Mouse (Mus musculus) thymus, adult 18-20 months (tissue): ENCODE results near the gene Pja2.
"Not testable (repeated sequence)": the region's sequence is repeated elsewhere in the genome, so short reads cannot be mapped to it uniquely, and the experiment has no call there.

Source experiments
- DNase-seq, 2 experiments: peaks; one replicate each; pipeline ENCODE4 v3.0.0; 2022; ENCODE audit warnings: mixed read lengths in 2 of 2

The Pja2 gene

GRCm38 (mm10) chr17:64277649-64278212 is 54.0 kb downstream of the Pja2 start:
- DNase-seq: no peak

GRCm38 (mm10) chr17:64276666-64277065 is 55.0 kb downstream of the Pja2 start:
- DNase-seq: no peak

GRCm38 (mm10) chr17:64275188-64275587 is 56.5 kb downstream of the Pja2 start:
- DNase-seq: no peak

- no peak for DNase-seq
Observed at GRCm38 (mm10) chr17:64274341-64275105, 57.2 kb downstream of the Pja2 start.

GRCm38 (mm10) chr17:64260571-64260970 is 71.1 kb downstream of the Pja2 start:
- no peak for DNase-seq

- DNase-seq: no peak
Observed at GRCm38 (mm10) chr17:64248246-64248645, 83.5 kb downstream of the Pja2 start.

- DNase-seq: no peak
Observed at GRCm38 (mm10) chr17:64242898-64243297, 88.8 kb downstream of the Pja2 start.

GRCm38 (mm10) chr17:64242310-64242859 is 89.3 kb downstream of the Pja2 start:
- no peak for DNase-seq

- DNase-seq: no peak
Observed at GRCm38 (mm10) chr17:64241544-64242292, 90.0 kb downstream of the Pja2 start.

- DNase-seq: no peak
Observed at GRCm38 (mm10) chr17:64232134-64232533, 99.6 kb downstream of the Pja2 start.

GRCm38 (mm10) chr17:64231637-64232036 is 100.1 kb downstream of the Pja2 start:
- not testable (repeated sequence) for DNase-seq

- DNase-seq: no peak
Observed at GRCm38 (mm10) chr17:64231172-64231571, 100.5 kb downstream of the Pja2 start.
